Mouse (Mus musculus): Measurements from ENCODE around the gene Mboat2.

- no peak for TF ChIP-seq CTCF (IDR thresholded peaks at IDR 0.05)
- no peak for TF ChIP-seq POLR2A (IDR thresholded peaks at IDR 0.05; ENCODE audit: insufficient read depth, low read depth, low read length)
- no peak for TF ChIP-seq EP300 (IDR thresholded peaks at IDR 0.05; ENCODE audit: insufficient read depth, low read depth, low read length)
Observed at GRCm38 (mm10) chr12:24907894-24908293, 77.2 kb downstream of the Mboat2 start.
